Mouse (Mus musculus) kidney, adult 2 months (tissue): ENCODE data around the gene Skida1.

Experiments used
- CTCF ChIP-seq: fragments of 200-500 bp; conservative IDR thresholded peaks from 2 replicates; pipeline ENCODE4 v1.5.1; 2011; ENCODE audit warnings: low read depth, mild to moderate bottlenecking, control low read depth, low read length, moderate library complexity, mixed read lengths; ENCODE audit not compliant: insufficient read depth, insufficient read length
- POLR2A ChIP-seq: fragments of 200-500 bp; IDR thresholded peaks from one replicate; pipeline ENCODE4 v1.6.1; 2011; ENCODE audit warnings: low read depth, low read length, control low read depth

GRCm38 (mm10) chr2:18059063-18059462, 10.2 kb upstream of the Skida1 start:
- TF ChIP-seq CTCF (no peak), POLR2A (no peak)
